Mouse (Mus musculus) kidney, postnatal 10 days (tissue): ENCODE results near the gene Gm49366.
"Not testable (repeated sequence)": the region's sequence is repeated elsewhere in the genome, so short reads cannot be mapped to it uniquely, and the experiment has no call there.

Source experiments
- DNase-seq: peaks from one replicate; pipeline ENCODE4 v3.0.0; 2021; ENCODE audit warnings: mixed read lengths

The Gm49366 gene

GRCm38 (mm10) chr12:84094666-84095065 is 55.9 kb downstream of the Gm49366 start:
- DNase-seq = not testable (repeated sequence)

- no peak for DNase-seq
Measured at GRCm38 (mm10) chr12:84099605-84100004, 60.9 kb downstream of the Gm49366 start.

- DNase-seq = no peak
Measured at GRCm38 (mm10) chr12:84100071-84100470, 61.3 kb downstream of the Gm49366 start.

- peak; percentile 59 for DNase-seq
Measured at GRCm38 (mm10) chr12:84100604-84101492, 62.1 kb downstream of the Gm49366 start, which contains the start of gene Acot6. Gene Acot6 (plus strand): TSS chr12:84100654.

GRCm38 (mm10) chr12:84101493-84101845 is 62.7 kb downstream of the Gm49366 start:
- no peak for DNase-seq

- DNase-seq = peak; percentile 12
Measured at GRCm38 (mm10) chr12:84107012-84107411, 68.3 kb downstream of the Gm49366 start.

GRCm38 (mm10) chr12:84107692-84108091 is 69.0 kb downstream of the Gm49366 start:
- DNase-seq = no peak
